Mouse (Mus musculus): ENCODE results near the gene 1810049J17Rik. TPM values are rescaled to one million over a fixed set of nuclear protein-coding genes. Genes with fewer than 3 reads are reported as not detected.
A peak's percentile ranks its signal among the peaks of the same experiment; 100 is the strongest.

1810049J17Rik gene
- polyA plus RNA-seq, 1 experiment from 2014 or later, result 0.33 TPM

- Histone ChIP-seq H3K27me3 (replicated peaks; ENCODE audit: insufficient read depth, low read length) (no peaks in the 10 kb centered on the region), H3K9me3 (ENCODE audit: low read length) (no peaks in the 10 kb centered on the region), H3K36me3 (ENCODE audit: insufficient read depth, low read length) (no peaks in the 10 kb centered on the region), H3K27ac (ENCODE audit: low read length) (no peak overlapping the region), H3K4me1 (ENCODE audit: insufficient read depth, low read depth, low read length) (peaks cover 4% of the 10 kb centered on the region; the same call in 1 of the 2 replicates), H3K4me3 (ENCODE audit: low read depth, low read length) (no peak overlapping the region), H3K4me2 (replicated peaks; ENCODE audit: low read depth, low read length) (no peak overlapping the region), H3K9ac (replicated peaks; ENCODE audit: low read depth) (no peak overlapping the region)
- no peak for TF ChIP-seq CTCF (IDR thresholded peaks at IDR 0.05)
- TF ChIP-seq EP300 (IDR thresholded peaks at IDR 0.05), result no peak
- no peak for DNase-seq (ENCODE audit: low spot score)
- 62% methylated on average over 4 of the region's 4 CpGs for WGBS
- ATAC-seq, result peak; percentile 49
Observed at GRCm38 (mm10) chr15:12337030-12337778, 15.5 kb upstream of the 1810049J17Rik start.

- Histone ChIP-seq H3K9ac (replicated peaks; ENCODE audit: low read depth) (no peak overlapping the region), H3K9me3 (ENCODE audit: low read length) (no peaks in the 10 kb centered on the region), H3K27me3 (replicated peaks; ENCODE audit: insufficient read depth, low read length) (no peaks in the 10 kb centered on the region), H3K36me3 (ENCODE audit: insufficient read depth, low read length) (no peaks in the 10 kb centered on the region), H3K4me2 (replicated peaks; ENCODE audit: low read depth, low read length) (no peak overlapping the region), H3K4me3 (ENCODE audit: low read depth, low read length) (no peak overlapping the region), H3K4me1 (ENCODE audit: insufficient read depth, low read depth, low read length) (peaks cover 6% of the 10 kb centered on the region), H3K27ac (ENCODE audit: low read length) (no peak overlapping the region)
- 78% methylated on average over 4 of the region's 4 CpGs for WGBS
- no peak for TF ChIP-seq CTCF (IDR thresholded peaks at IDR 0.05)
- no peak for TF ChIP-seq EP300 (IDR thresholded peaks at IDR 0.05)
- ATAC-seq (no peak), DNase-seq (ENCODE audit: low spot score) (no peak)
Observed at GRCm38 (mm10) chr15:12334381-12334780, 12.7 kb upstream of the 1810049J17Rik start.

- Histone ChIP-seq H3K36me3 (ENCODE audit: insufficient read depth, low read length) (no peaks in the 10 kb centered on the region), H3K4me3 (ENCODE audit: low read depth, low read length) (no peak overlapping the region), H3K4me1 (ENCODE audit: insufficient read depth, low read depth, low read length) (peaks cover 7% of the 10 kb centered on the region), H3K9ac (replicated peaks; ENCODE audit: low read depth) (no peak overlapping the region), H3K27me3 (replicated peaks; ENCODE audit: insufficient read depth, low read length) (no peaks in the 10 kb centered on the region), H3K4me2 (replicated peaks; ENCODE audit: low read depth, low read length) (no peak overlapping the region), H3K9me3 (ENCODE audit: low read length) (no peaks in the 10 kb centered on the region), H3K27ac (ENCODE audit: low read length) (0 out of 2 replicates have a peak overlapping the region, but pooled peaks have one; percentile 10)
- ATAC-seq, result no peak
- no peak for TF ChIP-seq CTCF (IDR thresholded peaks at IDR 0.05)
- TF ChIP-seq EP300 (IDR thresholded peaks at IDR 0.05), result no peak
- 12% methylated on average over 1 of the region's 1 CpGs for WGBS
- no peak for DNase-seq (ENCODE audit: low spot score)
Observed at GRCm38 (mm10) chr15:12331300-12331699, 9.6 kb upstream of the 1810049J17Rik start.

GRCm38 (mm10) chr15:12330892-12331291 is 9.2 kb upstream of the 1810049J17Rik start:
- Histone ChIP-seq H3K9me3 (ENCODE audit: low read length) (no peaks in the 10 kb centered on the region), H3K4me1 (ENCODE audit: insufficient read depth, low read depth, low read length) (peaks cover 9% of the 10 kb centered on the region), H3K9ac (replicated peaks; ENCODE audit: low read depth) (no peak overlapping the region), H3K27ac (ENCODE audit: low read length) (peak overlapping the region; percentile 10; the same call in 1 of the 2 replicates), H3K27me3 (replicated peaks; ENCODE audit: insufficient read depth, low read length) (no peaks in the 10 kb centered on the region), H3K36me3 (ENCODE audit: insufficient read depth, low read length) (no peaks in the 10 kb centered on the region), H3K4me3 (ENCODE audit: low read depth, low read length) (no peak overlapping the region), H3K4me2 (replicated peaks; ENCODE audit: low read depth, low read length) (no peak overlapping the region)
- DNase-seq (ENCODE audit: low spot score), result peak; percentile 45
- ATAC-seq, result no peak
- TF ChIP-seq CTCF (IDR thresholded peaks at IDR 0.05), result no peak
- TF ChIP-seq EP300 (IDR thresholded peaks at IDR 0.05), result no peak

GRCm38 (mm10) chr15:12330389-12330788 is 8.7 kb upstream of the 1810049J17Rik start:
- H3K4me2 ChIP-seq (replicated peaks; ENCODE audit: low read depth, low read length), result no peak overlapping the region
- H3K4me1 ChIP-seq (ENCODE audit: insufficient read depth, low read depth, low read length), result peaks cover 9% of the 10 kb centered on the region
- no peak for ATAC-seq
- no peaks in the 10 kb centered on the region for H3K9me3 ChIP-seq (ENCODE audit: low read length)
- no peak overlapping the region for H3K9ac ChIP-seq (replicated peaks; ENCODE audit: low read depth)
- TF ChIP-seq EP300 (IDR thresholded peaks at IDR 0.05) (no peak), CTCF (IDR thresholded peaks at IDR 0.05) (no peak)
- no peaks in the 10 kb centered on the region for H3K36me3 ChIP-seq (ENCODE audit: insufficient read depth, low read length)
- DNase-seq (ENCODE audit: low spot score), result no peak
- no peak overlapping the region for H3K4me3 ChIP-seq (ENCODE audit: low read depth, low read length)
- H3K27me3 ChIP-seq (replicated peaks; ENCODE audit: insufficient read depth, low read length), result no peaks in the 10 kb centered on the region
- H3K27ac ChIP-seq (ENCODE audit: low read length), result no peak overlapping the region
- 76% methylated on average over 3 of the region's 3 CpGs for WGBS

- Histone ChIP-seq H3K4me2 (replicated peaks; ENCODE audit: low read depth, low read length) (no peak overlapping the region; the same call in 1 of the 2 replicates), H3K9ac (replicated peaks; ENCODE audit: low read depth) (no peak overlapping the region), H3K4me1 (ENCODE audit: insufficient read depth, low read depth, low read length) (peaks cover 4% of the 10 kb centered on the region; the same call in 1 of the 2 replicates), H3K27me3 (replicated peaks; ENCODE audit: insufficient read depth, low read length) (no peaks in the 10 kb centered on the region), H3K9me3 (ENCODE audit: low read length) (no peaks in the 10 kb centered on the region), H3K36me3 (ENCODE audit: insufficient read depth, low read length) (no peaks in the 10 kb centered on the region), H3K4me3 (ENCODE audit: low read depth, low read length) (no peak overlapping the region), H3K27ac (ENCODE audit: low read length) (no peak overlapping the region)
- ATAC-seq, result no peak
- TF ChIP-seq EP300 (IDR thresholded peaks at IDR 0.05) (no peak), CTCF (IDR thresholded peaks at IDR 0.05) (no peak)
- DNase-seq (ENCODE audit: low spot score), result no peak
- WGBS, result 80% methylated on average over 1 of the region's 1 CpGs
Observed at GRCm38 (mm10) chr15:12324326-12324725, 2.6 kb upstream of the 1810049J17Rik start.

Data from lung, postnatal 0 days (tissue).